Mouse (Mus musculus) olfactory bulb, adult 2 months (tissue): ENCODE data around the gene Cacng7. TPM values are rescaled to one million over a fixed set of nuclear protein-coding genes. Genes with fewer than 3 reads are reported as not detected.

Experiments
- H3K27ac ChIP-seq: fragments of 200-500 bp; 2 replicates; pipeline ENCODE4 v1.5.1; 2012; ENCODE audit warnings: low read depth, low read length; ENCODE audit not compliant: insufficient read depth
- H3K4me1 ChIP-seq: fragments of 200-500 bp; 2 replicates; pipeline ENCODE4 v1.6.1; 2012; ENCODE audit warnings: low read length; ENCODE audit not compliant: control insufficient read depth, insufficient read depth
- H3K4me3 ChIP-seq: fragments of 200-500 bp; 2 replicates; pipeline ENCODE4 v1.5.1; 2012; ENCODE audit warnings: mild to moderate bottlenecking, low read depth, low read length, moderate library complexity; ENCODE audit not compliant: insufficient read depth
- CTCF ChIP-seq: fragments of 200-500 bp; IDR thresholded peaks from 2 replicates; pipeline ENCODE4 v1.5.1; 2012; ENCODE audit warnings: low read depth, mild to moderate bottlenecking, low read length, moderate library complexity; ENCODE audit not compliant: insufficient read depth
- POLR2A ChIP-seq: fragments of 200-500 bp; IDR thresholded peaks from 2 replicates; pipeline ENCODE4 v1.6.1; 2012; ENCODE audit warnings: mild to moderate bottlenecking, low read depth, low read length, moderate library complexity; ENCODE audit not compliant: insufficient read depth
- WGBS: fragments of 180-500 bp; shearing (Covaris S2); methylation state at CpG from one replicate; pipeline ENCODE4 v1.1.7; 2018; 5-methylcytosine and 5-hydroxymethylcytosine counted together
- polyA plus RNA-seq: library from polyadenylated mRNA; stranded (reverse); fragments of >200 nt; gene quantifications from 2 replicates; pipeline ENCODE4 v1.2.4, GENCODE M21; 2012; ENCODE audit warnings: low replicate concordance; ENCODE audit not compliant: missing spikeins, insufficient read depth, insufficient read length

The Cacng7 gene
- polyA plus RNA-seq, 1 experiment: not detected

DNA sequence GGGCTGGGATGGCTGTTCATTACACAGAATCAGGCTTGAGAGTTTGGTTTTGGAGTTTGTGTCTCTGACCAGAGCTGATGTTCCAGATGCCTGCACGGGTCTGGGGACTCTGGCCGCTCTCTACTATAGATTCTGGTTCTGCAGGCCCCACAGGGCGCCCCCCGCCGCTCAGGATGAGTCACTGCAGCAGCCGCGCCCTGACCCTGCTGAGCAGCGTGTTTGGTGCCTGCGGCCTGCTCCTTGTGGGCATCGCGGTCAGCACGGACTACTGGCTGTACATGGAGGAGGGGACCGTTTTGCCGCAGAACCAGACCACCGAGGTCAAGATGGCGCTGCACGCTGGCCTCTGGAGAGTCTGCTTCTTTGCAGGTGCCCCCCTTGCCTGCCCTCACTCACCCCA, 3.7 kb downstream of the Cacng7 start:
- H3K27ac ChIP-seq: no peak overlapping the region
- WGBS: 71% methylated on average over 17 of the region's 17 CpGs

DNA sequence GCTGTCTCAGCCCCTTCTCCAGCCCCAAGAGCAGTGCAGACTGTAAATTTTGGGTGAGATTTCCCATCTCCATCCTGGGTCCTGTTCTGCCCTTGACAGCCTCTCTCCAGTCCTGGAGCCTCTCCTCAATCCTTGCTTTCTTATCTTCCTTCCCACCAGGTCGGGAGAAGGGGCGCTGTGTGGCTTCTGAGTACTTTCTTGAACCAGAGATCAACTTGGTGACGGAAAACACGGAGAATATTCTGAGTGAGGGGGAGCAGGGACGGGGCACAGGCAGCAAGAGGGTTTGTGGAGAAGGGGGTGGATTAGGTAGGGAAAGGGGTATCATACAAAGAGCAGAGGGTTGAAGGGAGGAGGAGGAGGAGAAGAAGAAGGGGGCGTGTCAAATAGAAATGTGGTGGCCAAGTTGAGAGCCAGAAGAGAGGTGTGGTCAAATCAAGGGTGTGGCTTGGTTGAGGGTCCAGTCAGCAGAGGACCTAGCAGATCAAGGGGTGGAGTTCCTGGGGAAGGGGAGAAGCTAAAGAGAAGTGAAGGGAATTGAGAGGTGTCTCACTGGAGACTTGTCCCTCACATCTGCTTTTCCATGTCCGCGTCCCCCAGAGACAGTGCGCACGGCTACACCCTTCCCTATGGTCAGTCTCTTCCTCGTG, 5.7 kb downstream of the Cacng7 start:
- peaks cover 17% of the 10 kb centered on the region for H3K4me1 ChIP-seq
- H3K4me3 ChIP-seq: no peak overlapping the region
- WGBS: 88% methylated on average over 11 of the region's 11 CpGs
- no peak for TF ChIP-seq POLR2A
- TF ChIP-seq CTCF: no peak
- no peak overlapping the region for H3K27ac ChIP-seq

More for the DNA sequence above, 3.7 kb downstream of the Cacng7 start:
- TF ChIP-seq CTCF (no peak), POLR2A (no peak)
- Histone ChIP-seq H3K4me3 (no peak overlapping the region), H3K4me1 (peaks cover 18% of the 10 kb centered on the region)

DNA sequence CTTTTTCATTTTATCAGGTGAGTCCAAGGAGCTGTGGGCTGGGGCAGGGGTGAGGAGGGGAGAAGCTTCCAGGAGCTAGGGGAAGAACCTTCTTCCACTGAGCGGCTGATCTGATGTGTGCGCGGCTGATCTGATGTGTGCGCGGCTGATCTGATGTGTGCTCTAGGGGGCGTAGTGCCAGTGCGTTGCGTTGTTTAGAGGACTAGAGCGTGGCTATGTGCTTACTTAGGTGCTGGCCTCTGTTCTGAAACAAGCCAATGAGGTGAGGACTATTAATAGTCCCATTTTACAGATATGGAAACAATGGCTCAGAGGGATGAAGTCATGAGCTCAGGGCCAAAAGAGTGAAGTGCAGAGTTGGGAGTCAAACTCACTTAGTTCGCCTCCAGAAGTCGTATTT, 6.3 kb downstream of the Cacng7 start:
- no peak overlapping the region for H3K4me3 ChIP-seq
- peaks cover 14% of the 10 kb centered on the region for H3K4me1 ChIP-seq
- H3K27ac ChIP-seq: 0 out of 2 replicates have a peak overlapping the region, but pooled peaks have one; percentile 15
- WGBS: 65% methylated on average over 11 of the region's 11 CpGs
- TF ChIP-seq CTCF (no peak), POLR2A (no peak)

DNA sequence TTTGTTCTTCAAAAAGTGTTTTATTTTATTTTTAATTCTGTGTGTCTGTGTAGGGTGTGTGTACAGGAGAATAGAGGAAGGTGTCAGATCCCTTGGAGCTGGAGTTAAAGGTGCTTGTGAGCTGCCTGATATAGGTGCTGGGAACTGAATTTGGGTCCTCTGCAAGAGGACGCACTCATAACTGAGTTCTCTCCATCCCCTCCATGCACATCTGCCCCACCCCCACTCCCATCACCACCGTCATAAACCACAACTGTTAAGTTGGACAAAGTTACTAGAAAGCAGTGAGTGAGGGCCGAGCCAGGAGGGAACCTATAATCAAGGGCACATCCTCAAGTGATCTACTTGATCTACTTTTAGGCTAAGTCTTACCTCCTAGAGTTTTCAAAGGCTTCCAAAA, 11.1 kb downstream of the Cacng7 start:
- TF ChIP-seq POLR2A: no peak
- TF ChIP-seq CTCF: no peak
- Histone ChIP-seq H3K27ac (no peak overlapping the region), H3K4me3 (no peak overlapping the region), H3K4me1 (peaks cover 2% of the 10 kb centered on the region)
- 92% methylated on average over 3 of the region's 3 CpGs for WGBS

DNA sequence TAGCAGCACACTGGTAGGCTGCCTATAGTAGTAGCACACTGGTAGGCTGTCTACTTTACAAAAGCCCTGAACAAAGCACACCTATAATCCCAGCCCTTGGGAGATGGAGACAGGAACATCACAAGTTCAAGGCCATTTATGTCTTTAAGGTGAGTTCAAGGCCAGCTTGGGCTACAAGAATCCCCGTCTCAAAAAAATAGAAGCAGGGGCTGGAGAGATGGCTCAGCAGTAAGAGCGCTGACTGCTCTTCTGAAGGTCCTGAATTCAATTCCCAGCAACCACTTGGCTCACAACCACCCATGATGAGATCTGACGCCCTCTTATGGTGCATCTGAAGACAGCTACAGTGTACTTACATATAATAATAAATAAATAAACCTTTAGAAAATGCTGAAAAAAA, 12.5 kb downstream of the Cacng7 start:
- Histone ChIP-seq H3K4me3 (no peak overlapping the region), H3K4me1 (no peaks in the 10 kb centered on the region), H3K27ac (no peak overlapping the region)
- WGBS: 96% methylated on average over 3 of the region's 3 CpGs
- no peak for TF ChIP-seq POLR2A
- no peak for TF ChIP-seq CTCF

DNA sequence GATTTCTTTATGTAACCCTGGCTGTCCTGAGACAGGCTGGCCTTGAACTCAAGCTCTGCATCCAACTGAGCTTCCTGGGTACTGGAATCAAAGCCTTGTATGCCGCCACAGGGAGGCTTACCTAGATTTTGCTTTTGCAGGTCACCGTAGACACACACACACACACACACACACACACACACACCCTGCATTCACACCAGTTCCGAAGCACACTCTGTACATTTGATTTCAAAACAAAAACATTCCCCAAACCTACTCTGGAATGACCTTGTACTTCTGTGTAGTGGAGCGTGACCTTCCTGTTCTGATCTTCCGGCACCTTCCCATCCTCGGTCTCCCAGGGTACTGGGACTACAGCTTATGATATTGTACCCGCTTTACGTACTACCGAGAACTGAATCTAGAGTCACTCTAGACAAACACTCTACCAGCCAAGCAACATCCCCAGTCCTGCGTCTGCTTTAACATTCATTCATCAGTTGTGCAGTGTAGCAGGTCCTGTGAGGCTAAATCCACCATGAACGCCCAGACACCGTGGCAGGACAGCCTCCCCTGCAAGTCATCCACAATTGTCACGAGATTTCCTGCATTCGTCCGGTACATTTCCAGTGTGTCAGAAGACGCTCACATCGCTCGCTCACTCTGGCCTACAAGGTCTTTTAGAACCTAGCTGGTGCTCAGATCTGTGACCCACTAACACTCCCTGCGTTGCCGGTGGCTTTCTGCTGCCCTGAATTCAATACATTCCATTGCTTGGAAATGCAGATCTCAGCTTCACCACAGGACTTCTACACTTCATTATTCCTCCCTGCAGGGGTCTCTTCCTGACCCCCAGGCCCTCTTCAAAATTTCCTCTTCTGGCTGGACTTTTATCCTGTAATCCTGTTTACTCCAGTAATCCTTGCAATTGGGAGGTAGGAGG, 14.9 kb downstream of the Cacng7 start:
- Histone ChIP-seq H3K4me3 (no peak overlapping the region), H3K27ac (peak overlapping the region; percentile 17; the same call in 1 of the 2 replicates), H3K4me1 (no peaks in the 10 kb centered on the region)
- WGBS: 49% methylated on average over 20 of the region's 20 CpGs
- TF ChIP-seq POLR2A: no peak
- TF ChIP-seq CTCF: no peak

- H3K4me1 ChIP-seq: no peaks in the 10 kb centered on the region
- H3K4me3 ChIP-seq: no peak overlapping the region
- H3K27ac ChIP-seq: no peak overlapping the region
- TF ChIP-seq POLR2A: no peak
- TF ChIP-seq CTCF: no peak
- WGBS: 60% methylated on average over 5 of the region's 5 CpGs
These were observed 15.6 kb downstream of the Cacng7 start for GRCm38 (mm10) chr7:3348326-3348725.

GRCm38 (mm10) chr7:3349775-3350174, 17.0 kb downstream of the Cacng7 start:
- Histone ChIP-seq H3K27ac (no peak overlapping the region), H3K4me1 (no peaks in the 10 kb centered on the region), H3K4me3 (no peak overlapping the region)
- 94% methylated on average over 9 of the region's 9 CpGs for WGBS
- TF ChIP-seq POLR2A (no peak), CTCF (no peak)

- TF ChIP-seq POLR2A (no peak), CTCF (no peak)
- Histone ChIP-seq H3K4me3 (no peak overlapping the region), H3K27ac (no peak overlapping the region), H3K4me1 (no peaks in the 10 kb centered on the region)
- WGBS: 84% methylated on average over 1 of the region's 1 CpGs
These were observed 18.8 kb downstream of the Cacng7 start for GRCm38 (mm10) chr7:3351536-3351935.
